Mouse (Mus musculus) kidney, embryonic 15.5 days (tissue): ENCODE results near the gene Nptn. TPM values are rescaled to one million over a fixed set of nuclear protein-coding genes. Genes with fewer than 3 reads are reported as not detected.

Source experiments
- ATAC-seq: fragments of 200-750 bp; cut with Nextera tagmentation; replicated peaks from 2 replicates; pipeline ENCODE4 v1.8.0; 2017; ENCODE audit warnings: moderate TSS enrichment; ENCODE audit not compliant: low FRiP score
- H3K27ac ChIP-seq: fragments of 300-500 bp; sonication (generic); 2 replicates; pipeline ENCODE4 v1.5.1; 2015; ENCODE audit warnings: mild to moderate bottlenecking, inconsistent platforms
- H3K27me3 ChIP-seq: fragments of 300-500 bp; sonication (generic); 2 replicates; pipeline ENCODE4 v1.6.1; 2015; ENCODE audit warnings: inconsistent platforms
- H3K36me3 ChIP-seq: fragments of 300-500 bp; sonication (generic); 2 replicates; pipeline ENCODE4 v1.6.1; 2015; ENCODE audit warnings: inconsistent platforms
- H3K4me1 ChIP-seq: fragments of 300-500 bp; sonication (generic); 2 replicates; pipeline ENCODE4 v1.6.1; 2015; ENCODE audit warnings: inconsistent platforms
- H3K4me2 ChIP-seq: fragments of 300-500 bp; sonication (generic); 2 replicates; pipeline ENCODE4 v1.6.1; 2015; ENCODE audit warnings: moderate library complexity, mild to moderate bottlenecking, inconsistent platforms
- H3K4me3 ChIP-seq: fragments of 300-500 bp; sonication (generic); replicated peaks from 2 replicates; pipeline ENCODE4 v1.5.1; 2015; ENCODE audit warnings: mild to moderate bottlenecking, inconsistent platforms
- H3K9ac ChIP-seq: fragments of 300-500 bp; sonication (generic); 2 replicates; pipeline ENCODE4 v1.6.1; 2015; ENCODE audit warnings: mild to moderate bottlenecking, inconsistent platforms
- H3K9me3 ChIP-seq: fragments of 300-500 bp; sonication (generic); replicated peaks from 2 replicates; pipeline ENCODE4 v1.6.1; 2016; ENCODE audit warnings: inconsistent platforms
- WGBS: fragments of 180-500 bp; shearing (Covaris S2); methylation state at CpG from one replicate; pipeline ENCODE4 v1.1.7; 2015; ENCODE audit warnings: mixed read lengths; 5-methylcytosine and 5-hydroxymethylcytosine counted together
- polyA plus RNA-seq: library from polyadenylated mRNA; unstranded; fragments of >200 nt; fragmentation: Nextera tagmentation; extraction: Ambion mirVana; gene quantifications from 2 replicates; pipeline ENCODE4 v1.2.1, GENCODE M21; 2015

The Nptn gene
- polyA plus RNA-seq, 1 experiment from 2014 or later: 124 TPM

GRCm38 (mm10) chr9:58660673-58661072 lies 78.6 kb downstream of the Nptn start:
- no peaks in the 10 kb centered on the region for H3K27me3 ChIP-seq
- 89% methylated on average over 3 of the region's 3 CpGs for WGBS
- no peaks in the 10 kb centered on the region for H3K9me3 ChIP-seq
- H3K36me3 ChIP-seq: peaks cover 71% of the 10 kb centered on the region
- no peak overlapping the region for H3K27ac ChIP-seq
- H3K9ac ChIP-seq: no peak overlapping the region
- H3K4me1 ChIP-seq: no peaks in the 10 kb centered on the region
- ATAC-seq: no peak
- no peak overlapping the region for H3K4me2 ChIP-seq
- no peak overlapping the region for H3K4me3 ChIP-seq

GRCm38 (mm10) chr9:58662007-58662406 lies 80.0 kb downstream of the Nptn start:
- H3K4me1 ChIP-seq: 0 out of 2 replicates have a peak, but pooled peaks cover under 1% of the 10 kb centered on the region
- no peak for ATAC-seq
- no peak overlapping the region for H3K27ac ChIP-seq
- H3K4me3 ChIP-seq: no peak overlapping the region
- H3K36me3 ChIP-seq: peaks cover 63% of the 10 kb centered on the region
- H3K9me3 ChIP-seq: no peaks in the 10 kb centered on the region
- H3K27me3 ChIP-seq: no peaks in the 10 kb centered on the region
- WGBS: 85% methylated on average over 4 of the region's 4 CpGs
- no peak overlapping the region for H3K4me2 ChIP-seq
- H3K9ac ChIP-seq: no peak overlapping the region

GRCm38 (mm10) chr9:58662791-58663190 lies 80.8 kb downstream of the Nptn start:
- H3K27ac ChIP-seq: no peak overlapping the region
- no peaks in the 10 kb centered on the region for H3K9me3 ChIP-seq
- WGBS: 93% methylated on average over 3 of the region's 3 CpGs
- ATAC-seq: no peak
- no peak overlapping the region for H3K4me2 ChIP-seq
- H3K27me3 ChIP-seq: no peaks in the 10 kb centered on the region
- H3K4me3 ChIP-seq: no peak overlapping the region
- 0 out of 2 replicates have a peak, but pooled peaks cover 4% of the 10 kb centered on the region for H3K4me1 ChIP-seq
- H3K36me3 ChIP-seq: peaks cover 55% of the 10 kb centered on the region
- H3K9ac ChIP-seq: no peak overlapping the region

DNA sequence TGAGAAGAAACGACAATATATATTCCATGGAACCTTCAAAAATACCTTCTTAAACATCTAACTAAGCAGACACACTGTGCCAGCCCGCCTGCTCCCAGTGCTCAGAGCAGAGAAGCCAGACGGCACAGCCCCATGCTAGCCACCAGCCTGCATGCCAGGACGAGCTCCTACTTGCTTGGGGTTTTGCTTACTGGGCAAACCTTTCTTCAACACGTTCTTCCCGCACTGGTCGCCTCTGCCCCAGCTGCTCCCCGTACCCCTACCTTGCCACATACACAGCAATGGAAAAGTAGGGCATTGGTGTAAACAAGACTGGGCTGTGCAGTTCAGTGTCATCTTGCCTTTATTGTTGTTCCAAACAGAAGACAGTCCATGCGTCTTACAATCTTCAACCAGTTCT lies 83.5 kb downstream of the Nptn start:
- 83% methylated on average over 9 of the region's 9 CpGs for WGBS
- H3K4me3 ChIP-seq: no peak overlapping the region
- no peak overlapping the region for H3K9ac ChIP-seq
- no peak overlapping the region for H3K27ac ChIP-seq
- no peaks in the 10 kb centered on the region for H3K9me3 ChIP-seq
- H3K4me2 ChIP-seq: no peak overlapping the region
- no peaks in the 10 kb centered on the region for H3K27me3 ChIP-seq
- ATAC-seq: no peak
- H3K36me3 ChIP-seq: peaks cover 32% of the 10 kb centered on the region
- 0 out of 2 replicates have a peak, but pooled peaks cover 4% of the 10 kb centered on the region for H3K4me1 ChIP-seq

- no peak overlapping the region for H3K27ac ChIP-seq
- H3K9ac ChIP-seq: no peak overlapping the region
- 58% methylated on average over 9 of the region's 9 CpGs for WGBS
- ATAC-seq: no peak
- 0 out of 2 replicates have a peak, but pooled peaks cover 4% of the 10 kb centered on the region for H3K4me1 ChIP-seq
- no peak overlapping the region for H3K4me3 ChIP-seq
- no peaks in the 10 kb centered on the region for H3K9me3 ChIP-seq
- peaks cover 27% of the 10 kb centered on the region for H3K36me3 ChIP-seq
- no peaks in the 10 kb centered on the region for H3K27me3 ChIP-seq
- no peak overlapping the region for H3K4me2 ChIP-seq
These were observed 84.2 kb downstream of the Nptn start for GRCm38 (mm10) chr9:58666191-58666590.

DNA sequence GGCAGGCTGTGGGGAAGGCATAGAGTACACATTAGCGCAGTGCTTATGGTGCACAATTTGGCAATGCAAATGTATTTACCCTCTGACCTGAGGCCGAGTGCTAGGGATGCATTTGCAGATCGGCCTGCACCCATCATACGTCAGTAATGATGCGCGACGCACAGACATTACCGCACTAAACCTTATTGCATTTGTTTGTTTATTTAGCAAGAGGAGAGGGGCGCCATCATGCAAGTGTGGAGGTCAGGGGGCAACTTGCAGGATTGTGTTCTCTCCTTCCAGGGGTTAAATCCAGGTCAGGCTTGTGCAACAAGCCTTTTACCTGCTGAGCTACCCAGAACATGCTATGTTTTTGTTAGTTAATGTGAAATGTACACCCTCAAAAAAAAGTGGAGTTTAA lies 85.2 kb downstream of the Nptn start:
- WGBS: 36% methylated on average over 9 of the region's 9 CpGs
- H3K4me2 ChIP-seq: no peak overlapping the region
- no peak overlapping the region for H3K27ac ChIP-seq
- H3K36me3 ChIP-seq: peaks cover 20% of the 10 kb centered on the region
- no peaks in the 10 kb centered on the region for H3K9me3 ChIP-seq
- H3K27me3 ChIP-seq: no peaks in the 10 kb centered on the region
- H3K4me1 ChIP-seq: 0 out of 2 replicates have a peak, but pooled peaks cover 4% of the 10 kb centered on the region
- no peak for ATAC-seq
- no peak overlapping the region for H3K4me3 ChIP-seq
- no peak overlapping the region for H3K9ac ChIP-seq

- no peaks in the 10 kb centered on the region for H3K9me3 ChIP-seq
- no peak overlapping the region for H3K4me3 ChIP-seq
- H3K9ac ChIP-seq: no peak overlapping the region
- H3K4me1 ChIP-seq: 0 out of 2 replicates have a peak, but pooled peaks cover 10% of the 10 kb centered on the region
- no peaks in the 10 kb centered on the region for H3K27me3 ChIP-seq
- H3K36me3 ChIP-seq: peaks cover 12% of the 10 kb centered on the region; the same call in 1 of the 2 replicates
- ATAC-seq: no peak
- H3K4me2 ChIP-seq: no peak overlapping the region
- 91% methylated on average over 3 of the region's 3 CpGs for WGBS
- H3K27ac ChIP-seq: no peak overlapping the region
These were observed 86.1 kb downstream of the Nptn start for GRCm38 (mm10) chr9:58668171-58668570.

DNA sequence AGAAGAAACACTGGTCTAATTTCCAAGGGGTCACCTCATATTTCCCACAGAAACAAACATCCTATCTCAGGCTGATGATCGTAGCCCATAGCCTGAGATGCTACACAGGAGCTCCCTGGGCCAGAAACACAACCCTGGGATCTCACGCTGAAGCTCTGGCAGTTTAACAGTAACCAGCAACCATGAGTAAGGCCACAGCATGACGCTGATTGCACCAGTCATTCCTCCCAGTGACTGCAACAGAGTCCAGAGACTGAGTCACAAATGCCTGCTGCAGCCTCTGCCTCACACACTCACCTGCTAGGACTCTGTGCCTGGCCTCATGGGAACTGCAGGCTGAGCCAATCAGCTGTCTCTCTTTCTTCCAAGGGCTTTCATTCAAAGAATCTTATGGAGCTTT lies 87.0 kb downstream of the Nptn start:
- no peaks in the 10 kb centered on the region for H3K27me3 ChIP-seq
- 67% methylated on average over 3 of the region's 3 CpGs for WGBS
- H3K27ac ChIP-seq: no peak overlapping the region
- no peak for ATAC-seq
- no peaks in the 10 kb centered on the region for H3K9me3 ChIP-seq
- 0 out of 2 replicates have a peak, but pooled peaks cover 10% of the 10 kb centered on the region for H3K4me1 ChIP-seq
- peaks cover 11% of the 10 kb centered on the region; the same call in 1 of the 2 replicates for H3K36me3 ChIP-seq
- H3K4me3 ChIP-seq: no peak overlapping the region
- H3K4me2 ChIP-seq: no peak overlapping the region
- no peak overlapping the region for H3K9ac ChIP-seq

- Histone ChIP-seq H3K27me3 (no peaks in the 10 kb centered on the region), H3K27ac (no peak overlapping the region), H3K36me3 (peaks cover 6% of the 10 kb centered on the region; the same call in 1 of the 2 replicates), H3K9me3 (no peaks in the 10 kb centered on the region), H3K4me1 (0 out of 2 replicates have a peak, but pooled peaks cover 13% of the 10 kb centered on the region), H3K4me3 (no peak overlapping the region), H3K9ac (no peak overlapping the region), H3K4me2 (no peak overlapping the region)
- no peak for ATAC-seq
- 92% methylated on average over 6 of the region's 6 CpGs for WGBS
These were observed 87.8 kb downstream of the Nptn start for GRCm38 (mm10) chr9:58669819-58670218.

DNA sequence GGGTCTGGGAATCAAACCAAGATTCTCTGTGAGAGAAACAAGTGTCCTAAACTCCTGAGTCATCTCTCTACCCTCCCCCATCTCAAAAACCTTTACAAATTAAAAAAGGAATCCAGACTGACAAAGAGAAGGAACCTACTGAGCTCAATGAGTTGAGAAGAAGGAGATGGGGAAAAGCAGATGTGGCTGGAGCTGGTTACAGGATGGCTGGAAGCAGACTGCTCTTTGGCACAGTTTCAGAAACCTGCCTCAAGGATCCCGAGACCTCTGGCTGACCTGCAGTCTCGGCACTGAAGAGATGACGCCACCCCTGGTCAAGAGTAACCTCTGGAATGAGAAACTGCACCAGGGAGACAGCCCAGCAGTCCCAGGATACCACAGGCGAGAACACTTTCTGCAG lies 90.4 kb downstream of the Nptn start:
- H3K4me2 ChIP-seq: no peak overlapping the region
- H3K36me3 ChIP-seq: no peaks in the 10 kb centered on the region
- H3K9ac ChIP-seq: no peak overlapping the region
- H3K4me1 ChIP-seq: 0 out of 2 replicates have a peak, but pooled peaks cover 12% of the 10 kb centered on the region
- H3K4me3 ChIP-seq: no peak overlapping the region
- no peaks in the 10 kb centered on the region for H3K27me3 ChIP-seq
- 31% methylated on average over 4 of the region's 4 CpGs for WGBS
- ATAC-seq: no peak
- no peaks in the 10 kb centered on the region for H3K9me3 ChIP-seq
- no peak overlapping the region for H3K27ac ChIP-seq

DNA sequence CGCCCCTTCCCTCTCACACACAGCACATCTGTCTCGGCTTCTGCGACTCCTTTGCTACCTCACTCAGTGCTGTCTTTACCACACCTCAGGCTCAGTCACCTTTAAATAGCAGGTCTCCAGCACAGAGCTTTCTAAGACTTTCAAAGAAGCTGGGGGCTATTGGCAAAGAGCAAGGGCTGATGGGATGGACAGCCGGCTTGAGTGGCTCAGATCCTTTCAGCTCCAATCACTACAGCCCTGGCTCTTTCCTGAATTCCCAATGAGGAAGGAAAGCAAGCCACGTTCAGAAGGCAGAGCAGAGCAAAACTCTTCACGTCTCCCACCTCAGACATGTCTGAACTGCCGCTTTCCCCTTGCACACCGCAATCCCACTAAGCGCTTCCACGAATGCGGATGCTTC lies 92.7 kb downstream of the Nptn start:
- H3K4me1 ChIP-seq: 0 out of 2 replicates have a peak, but pooled peaks cover 12% of the 10 kb centered on the region
- WGBS: 73% methylated on average over 11 of the region's 11 CpGs
- no peaks in the 10 kb centered on the region for H3K36me3 ChIP-seq
- H3K4me2 ChIP-seq: no peak overlapping the region
- H3K27ac ChIP-seq: no peak overlapping the region
- no peaks in the 10 kb centered on the region for H3K27me3 ChIP-seq
- 0 out of 2 replicates have a peak, but pooled peaks cover 3% of the 10 kb centered on the region for H3K9me3 ChIP-seq
- H3K4me3 ChIP-seq: no peak overlapping the region
- ATAC-seq: no peak
- no peak overlapping the region for H3K9ac ChIP-seq

DNA sequence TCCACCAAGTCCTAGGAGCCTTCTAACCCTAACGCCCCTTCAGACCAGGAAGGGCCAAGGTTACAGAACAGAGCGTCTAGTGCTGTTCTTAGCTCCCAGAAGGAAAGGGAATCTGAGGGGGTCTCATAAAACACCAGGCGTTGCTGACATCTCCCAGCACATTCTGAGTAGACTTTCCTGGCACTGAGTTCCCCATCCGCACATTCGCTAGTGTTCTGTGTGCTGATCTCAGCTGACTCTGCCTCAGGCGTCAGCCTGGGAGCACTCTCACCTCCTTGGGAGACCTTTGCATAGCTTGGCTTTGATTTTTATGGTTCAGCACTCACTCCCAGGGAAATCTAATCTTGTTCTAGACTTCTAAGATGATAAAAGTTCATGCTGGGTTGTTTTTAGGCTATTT lies 93.3 kb downstream of the Nptn start:
- 26% methylated on average over 6 of the region's 6 CpGs for WGBS
- Histone ChIP-seq H3K27ac (no peak overlapping the region), H3K9ac (no peak overlapping the region), H3K9me3 (0 out of 2 replicates have a peak, but pooled peaks cover 3% of the 10 kb centered on the region), H3K27me3 (no peaks in the 10 kb centered on the region), H3K4me1 (0 out of 2 replicates have a peak, but pooled peaks cover 12% of the 10 kb centered on the region), H3K4me3 (no peak overlapping the region), H3K36me3 (no peaks in the 10 kb centered on the region), H3K4me2 (no peak overlapping the region)
- ATAC-seq: no peak

GRCm38 (mm10) chr9:58681411-58681810 lies 99.4 kb downstream of the Nptn start:
- Histone ChIP-seq H3K4me2 (no peak overlapping the region), H3K36me3 (no peaks in the 10 kb centered on the region), H3K4me3 (no peak overlapping the region), H3K9me3 (0 out of 2 replicates have a peak, but pooled peaks cover 3% of the 10 kb centered on the region), H3K27ac (no peak overlapping the region), H3K9ac (no peak overlapping the region), H3K4me1 (peaks cover 7% of the 10 kb centered on the region; the same call in 1 of the 2 replicates), H3K27me3 (no peaks in the 10 kb centered on the region)
- WGBS: 71% methylated on average over 2 of the region's 2 CpGs
- ATAC-seq: no peak
